Mouse (Mus musculus) liver, embryonic 11.5 days (tissue): ENCODE data around the gene Nr1i2. TPM values are rescaled to one million over a fixed set of nuclear protein-coding genes. Genes with fewer than 3 reads are reported as not detected.

ENCODE experiments used
- ATAC-seq: fragments of 200-750 bp; cut with Nextera tagmentation; replicated peaks from 2 replicates; pipeline ENCODE4 v1.8.0; 2017; ENCODE audit warnings: moderate number of reproducible peaks, mild to moderate bottlenecking, moderate TSS enrichment, moderate library complexity; ENCODE audit not compliant: low FRiP score
- DNase-seq: peaks from one replicate; pipeline ENCODE4 v3.0.0-alpha.2; 2017; ENCODE audit warnings: low spot score
- H3K27ac ChIP-seq: fragments of 300-500 bp; sonication (generic); 2 replicates; pipeline ENCODE4 v1.5.1; 2014; ENCODE audit warnings: mild to moderate bottlenecking, low read depth, low read length, control low read depth
- H3K27me3 ChIP-seq: fragments of 300-500 bp; sonication (generic); replicated peaks from 2 replicates; pipeline ENCODE4 v1.6.1; 2014; ENCODE audit warnings: low read length, mixed read lengths; ENCODE audit not compliant: control insufficient read depth, insufficient read depth
- H3K36me3 ChIP-seq: fragments of 300-500 bp; sonication (generic); 2 replicates; pipeline ENCODE4 v1.6.1; 2014; ENCODE audit warnings: mild to moderate bottlenecking, low read length, moderate library complexity, mixed read lengths; ENCODE audit not compliant: control insufficient read depth, insufficient read depth
- H3K4me1 ChIP-seq: fragments of 300-500 bp; sonication (generic); replicated peaks from 2 replicates; pipeline ENCODE4 v1.6.1; 2014; ENCODE audit warnings: low read length, mixed read lengths; ENCODE audit not compliant: control insufficient read depth, insufficient read depth
- H3K4me2 ChIP-seq: fragments of 300-500 bp; sonication (generic); 2 replicates; pipeline ENCODE4 v1.6.1; 2014; ENCODE audit warnings: mild to moderate bottlenecking, control low read depth, moderate library complexity
- H3K4me3 ChIP-seq: fragments of 300-500 bp; sonication (generic); 2 replicates; pipeline ENCODE4 v1.5.1; 2014; ENCODE audit warnings: low read depth, low read length, control low read depth
- H3K9ac ChIP-seq: fragments of 300-500 bp; sonication (generic); 2 replicates; pipeline ENCODE4 v1.6.1; 2014; ENCODE audit warnings: low read depth, low read length, control low read depth
- H3K9me3 ChIP-seq: fragments of 300-500 bp; sonication (generic); 2 replicates; pipeline ENCODE4 v1.6.1; 2016; ENCODE audit warnings: low read length, inconsistent platforms, mixed read lengths; ENCODE audit not compliant: control insufficient read depth
- WGBS: fragments of 180-500 bp; shearing (Covaris S2); extraction: QIAGEN DNeasy Blood & Tissue Kit; methylation state at CpG from one replicate; pipeline ENCODE4 v1.1.7; 2014; 5-methylcytosine and 5-hydroxymethylcytosine counted together
- polyA plus RNA-seq: library from polyadenylated mRNA; unstranded; fragments of >200 nt; fragmentation: Nextera tagmentation; extraction: Ambion mirVana; gene quantifications from 2 replicates; pipeline ENCODE4 v1.2.1, GENCODE M21; 2014

The Nr1i2 gene
- polyA plus RNA-seq, 1 experiment from 2014 or later = 1.8 TPM

DNA sequence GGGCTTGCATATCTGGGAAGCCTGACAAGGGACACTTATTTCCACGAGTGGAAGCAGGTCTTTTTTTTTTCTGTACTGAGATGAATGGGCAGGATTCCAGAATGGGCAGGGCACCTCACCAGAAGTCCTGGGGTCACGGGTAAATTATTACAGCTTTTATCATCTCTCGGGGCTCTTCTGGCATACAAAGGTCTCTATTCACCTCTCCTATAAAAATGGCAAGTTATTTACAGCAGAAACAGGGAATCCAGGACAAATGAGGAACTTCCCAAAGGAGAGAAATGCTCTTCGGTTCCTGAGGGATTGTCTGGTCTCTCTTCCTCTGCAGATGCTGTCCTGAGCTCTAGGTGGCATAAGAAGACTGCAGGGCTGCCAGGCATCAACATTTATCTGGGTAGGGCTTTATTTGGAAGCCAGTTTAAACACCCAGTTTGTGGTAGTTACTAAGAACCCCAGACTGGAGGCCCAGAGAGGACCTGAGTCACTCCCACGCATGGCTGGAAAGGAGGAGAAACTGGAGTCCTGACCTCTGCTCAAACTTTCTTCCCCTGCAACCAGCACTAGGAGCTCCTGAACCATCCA, 816 bp upstream of the Nr1i2 start:
- Histone ChIP-seq H3K4me1 (no peaks in the 10 kb centered on the region; the same call in 1 of the 2 replicates), H3K9ac (no peak overlapping the region), H3K4me2 (no peak overlapping the region), H3K36me3 (no peaks in the 10 kb centered on the region), H3K4me3 (no peak overlapping the region), H3K9me3 (no peaks in the 10 kb centered on the region), H3K27ac (no peak overlapping the region), H3K27me3 (no peaks in the 10 kb centered on the region)
- DNase-seq (no peak), ATAC-seq (no peak)
- 47% methylated on average over 5 of the region's 5 CpGs for WGBS

DNA sequence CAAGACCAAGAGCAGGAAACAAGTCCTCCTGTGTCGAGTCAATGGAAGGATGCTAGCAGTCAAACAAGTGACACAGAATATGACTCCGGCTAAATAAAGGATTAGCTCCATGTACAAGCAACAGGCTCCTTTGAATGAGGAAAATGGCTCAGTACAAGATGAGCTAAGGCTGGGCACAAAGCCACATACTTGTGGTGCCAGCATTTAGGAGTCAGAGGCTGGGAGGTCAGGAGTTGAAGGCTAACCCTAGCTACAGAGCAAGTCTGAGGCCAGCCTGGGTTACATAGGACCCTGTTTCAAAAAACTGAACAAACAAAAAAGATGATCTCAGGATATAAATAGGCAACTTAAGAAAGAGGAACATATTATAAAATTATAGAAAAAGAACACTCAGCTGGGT, 4.5 kb downstream of the Nr1i2 start:
- 64% methylated on average over 2 of the region's 2 CpGs for whole genome bisulfite sequencing
- no peaks in the 10 kb centered on the region for H3K9me3 ChIP-seq

DNA sequence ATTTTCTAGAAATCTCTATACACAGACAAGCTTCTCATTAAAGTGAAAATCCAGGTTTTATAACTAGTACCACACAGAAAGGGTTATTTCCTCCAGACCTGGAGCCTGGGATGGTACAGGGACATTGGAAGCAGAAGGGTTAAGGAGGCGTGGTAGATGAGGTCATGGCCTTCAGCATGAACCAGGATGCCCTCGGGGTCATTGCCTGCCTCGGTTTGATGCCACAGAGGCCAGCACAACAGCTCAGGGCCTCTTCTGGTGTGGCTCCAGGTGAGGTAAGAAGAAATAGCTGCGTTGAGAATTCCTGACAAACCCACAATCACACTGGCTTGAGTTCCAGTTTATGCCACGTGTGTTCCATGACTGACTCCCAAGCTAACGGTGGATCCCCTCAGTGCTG, 5.8 kb downstream of the Nr1i2 start:
- Histone ChIP-seq H3K27me3 (no peaks in the 10 kb centered on the region), H3K9ac (no peak overlapping the region), H3K4me2 (no peak overlapping the region), H3K9me3 (no peaks in the 10 kb centered on the region), H3K4me1 (peaks cover 14% of the 10 kb centered on the region), H3K36me3 (no peaks in the 10 kb centered on the region), H3K27ac (no peak overlapping the region), H3K4me3 (no peak overlapping the region)
- DNase-seq (no peak), ATAC-seq (no peak; the same call in 1 of the 2 replicates)
- WGBS = 30% methylated on average over 6 of the region's 6 CpGs

More for the DNA sequence above, 4.5 kb downstream of the Nr1i2 start:
- Histone ChIP-seq H3K27ac (no peak overlapping the region), H3K27me3 (no peaks in the 10 kb centered on the region), H3K4me1 (peaks cover 14% of the 10 kb centered on the region), H3K36me3 (no peaks in the 10 kb centered on the region), H3K4me2 (no peak overlapping the region), H3K9ac (no peak overlapping the region), H3K4me3 (no peak overlapping the region)
- ATAC-seq (no peak), DNase-seq (no peak)

DNA sequence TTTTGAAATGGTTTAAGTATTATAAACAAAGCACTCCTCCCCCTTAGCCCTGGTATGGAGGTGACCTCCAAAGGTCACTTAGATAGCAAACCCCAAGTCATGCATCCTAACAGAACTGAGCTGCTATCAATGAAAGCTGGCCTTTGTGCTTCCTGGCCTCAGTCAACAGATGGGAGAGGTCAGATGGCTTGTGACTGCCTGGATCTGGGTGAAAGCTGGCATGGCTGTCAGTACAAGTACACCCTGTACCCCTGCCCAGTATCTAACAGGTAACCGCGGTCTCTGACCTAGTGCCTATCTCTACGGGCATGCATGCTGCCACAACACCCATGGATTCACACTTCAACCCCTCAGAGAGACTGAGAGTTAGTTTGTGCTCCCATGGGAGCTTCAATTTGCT, 6.9 kb downstream of the Nr1i2 start:
- Histone ChIP-seq H3K27me3 (no peaks in the 10 kb centered on the region), H3K9me3 (no peaks in the 10 kb centered on the region), H3K4me1 (peaks cover 14% of the 10 kb centered on the region), H3K9ac (no peak overlapping the region), H3K36me3 (no peaks in the 10 kb centered on the region), H3K4me3 (no peak overlapping the region), H3K27ac (peak overlapping the region; percentile 55), H3K4me2 (no peak overlapping the region)
- ATAC-seq (peak; percentile 61), DNase-seq (no peak)
- 64% methylated on average over 3 of the region's 3 CpGs for WGBS

DNA sequence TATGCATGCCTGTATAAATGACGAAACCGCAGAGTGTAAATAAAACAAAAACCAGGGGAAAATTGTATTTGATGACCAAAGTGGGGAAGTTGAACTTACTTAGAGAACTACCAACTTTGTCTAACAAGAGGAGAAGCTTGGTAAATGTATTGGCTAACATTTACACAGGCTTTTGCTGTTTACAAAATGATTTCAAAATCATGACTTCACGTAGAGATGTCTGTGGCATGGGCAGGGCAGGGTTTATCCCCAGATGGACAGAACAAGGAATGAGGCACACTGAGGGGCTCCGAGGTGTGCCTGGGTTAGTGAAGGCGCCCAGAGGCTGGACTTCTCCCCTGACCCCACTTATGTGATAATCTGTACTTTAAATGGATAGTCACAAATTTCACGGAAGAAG, 7.3 kb downstream of the Nr1i2 start:
- 65% methylated on average over 6 of the region's 6 CpGs for WGBS
- no peaks in the 10 kb centered on the region for H3K9me3 ChIP-seq
- no peaks in the 10 kb centered on the region for H3K27me3 ChIP-seq
- DNase-seq (no peak), ATAC-seq (0 out of 2 replicates have a peak, but pooled peaks have one; percentile 6)
- no peak overlapping the region for H3K9ac ChIP-seq
- no peak overlapping the region for H3K4me2 ChIP-seq
- H3K36me3 ChIP-seq = no peaks in the 10 kb centered on the region
- H3K4me3 ChIP-seq = no peak overlapping the region
- no peak overlapping the region for H3K27ac ChIP-seq
- H3K4me1 ChIP-seq = peaks cover 14% of the 10 kb centered on the region

DNA sequence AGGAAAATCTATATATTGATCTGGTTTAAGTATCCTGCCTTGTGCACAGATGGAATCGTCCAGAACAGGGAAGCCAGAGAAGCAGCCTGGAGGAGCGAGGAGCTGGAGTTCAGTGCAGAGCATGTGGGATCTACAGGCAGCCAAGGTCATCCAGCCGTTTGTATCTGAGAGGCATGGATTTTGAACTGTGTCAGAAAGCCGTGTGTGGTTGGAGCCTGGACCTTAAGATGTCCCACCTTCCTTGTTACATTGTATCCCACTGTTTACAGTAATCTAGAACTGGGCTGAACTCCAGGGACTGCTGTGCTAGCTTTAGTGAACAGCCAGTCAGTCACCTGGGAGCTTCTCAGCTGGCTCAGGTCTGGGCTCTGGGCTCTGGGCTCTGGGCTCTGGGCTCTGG, 8.1 kb downstream of the Nr1i2 start:
- Histone ChIP-seq H3K4me3 (no peak overlapping the region), H3K36me3 (no peaks in the 10 kb centered on the region), H3K4me2 (no peak overlapping the region), H3K27ac (peak overlapping the region; percentile 48; the same call in 1 of the 2 replicates), H3K9ac (no peak overlapping the region), H3K4me1 (peaks cover 14% of the 10 kb centered on the region), H3K27me3 (no peaks in the 10 kb centered on the region), H3K9me3 (no peaks in the 10 kb centered on the region)
- ATAC-seq (no peak), DNase-seq (no peak)
- 53% methylated on average over 4 of the region's 4 CpGs for WGBS

DNA sequence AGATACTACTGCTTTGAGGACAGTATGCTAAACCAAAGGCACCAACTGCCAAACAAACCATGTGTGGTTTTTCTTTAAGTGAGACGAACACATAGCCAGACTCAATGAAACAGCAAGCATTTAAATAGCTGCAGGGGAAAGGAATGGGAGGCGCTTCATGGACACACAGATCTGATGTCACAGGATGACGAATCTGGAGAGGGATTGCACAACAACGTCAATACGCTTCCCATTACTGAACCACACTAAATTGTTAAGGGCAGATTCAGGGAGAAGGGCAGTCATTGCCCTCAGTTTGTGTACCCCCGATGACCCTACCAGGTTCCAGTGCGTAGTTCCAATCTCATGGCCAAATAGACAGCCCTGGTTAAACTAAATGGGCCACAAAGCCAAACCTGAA, 8.8 kb downstream of the Nr1i2 start:
- WGBS = 63% methylated on average over 7 of the region's 7 CpGs
- H3K36me3 ChIP-seq = no peaks in the 10 kb centered on the region
- no peaks in the 10 kb centered on the region for H3K27me3 ChIP-seq
- no peaks in the 10 kb centered on the region for H3K9me3 ChIP-seq
- H3K4me3 ChIP-seq = no peak overlapping the region
- DNase-seq (no peak), ATAC-seq (peak; percentile 32; the same call in 1 of the 2 replicates)
- H3K27ac ChIP-seq = no peak overlapping the region
- H3K4me2 ChIP-seq = no peak overlapping the region
- H3K4me1 ChIP-seq = peaks cover 14% of the 10 kb centered on the region
- H3K9ac ChIP-seq = no peak overlapping the region

DNA sequence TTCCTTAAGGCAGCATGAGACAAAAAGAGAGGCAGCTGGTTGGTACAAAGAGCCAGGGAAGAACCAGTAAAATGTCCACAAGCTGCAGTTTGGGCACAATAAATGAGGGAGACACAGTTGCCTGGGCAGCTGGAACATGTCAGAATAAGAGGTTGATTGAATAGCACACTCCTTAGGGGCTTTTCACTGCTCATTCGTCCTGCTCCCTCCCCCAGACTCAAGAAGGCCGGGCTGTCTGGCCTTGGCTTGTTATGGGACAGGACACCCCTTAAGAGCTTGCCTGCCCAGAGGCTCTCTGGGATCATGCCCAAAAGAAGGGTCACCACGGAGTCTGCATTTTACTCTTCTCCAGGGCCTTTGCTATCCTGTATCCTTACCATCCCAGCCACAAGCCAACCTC, 11.3 kb downstream of the Nr1i2 start:
- 46% methylated on average over 3 of the region's 3 CpGs for WGBS
- no peaks in the 10 kb centered on the region for H3K36me3 ChIP-seq
- H3K4me3 ChIP-seq = no peak overlapping the region
- no peak for ATAC-seq
- no peak overlapping the region for H3K27ac ChIP-seq
- peaks cover 10% of the 10 kb centered on the region for H3K4me1 ChIP-seq
- no peak for DNase-seq
- no peak overlapping the region for H3K9ac ChIP-seq
- H3K9me3 ChIP-seq = no peaks in the 10 kb centered on the region
- H3K4me2 ChIP-seq = no peak overlapping the region
- H3K27me3 ChIP-seq = no peaks in the 10 kb centered on the region

DNA sequence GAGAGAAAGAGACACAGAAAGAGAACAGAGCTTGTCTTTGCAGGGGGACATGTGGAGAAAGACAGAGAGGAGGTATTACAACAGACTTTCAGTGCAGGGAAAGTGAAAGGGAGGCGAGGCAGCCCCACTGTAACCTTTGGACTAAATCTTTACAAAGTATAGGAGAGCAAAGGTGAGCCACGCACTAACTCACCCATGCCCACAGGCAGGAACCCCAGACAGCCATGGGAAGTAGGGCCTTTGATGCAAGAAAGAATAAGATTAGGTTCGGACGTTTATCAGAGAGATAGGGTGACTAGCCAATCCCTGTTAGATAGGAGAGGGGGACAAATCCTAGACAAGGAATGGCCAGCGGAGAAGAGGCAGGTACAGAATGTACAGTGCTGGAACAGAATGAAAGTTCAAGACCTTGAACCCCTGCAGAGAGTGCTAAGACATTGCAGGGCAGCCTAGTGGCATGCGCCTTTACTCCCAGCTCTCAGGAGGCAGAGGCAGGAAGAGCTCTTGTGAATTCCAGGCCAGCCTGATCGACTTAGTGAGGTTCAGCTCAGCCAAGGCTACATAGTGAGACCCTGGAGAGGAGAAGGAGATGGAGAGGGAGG, 12.0 kb downstream of the Nr1i2 start:
- no peak for DNase-seq
- H3K27ac ChIP-seq = 0 out of 2 replicates have a peak overlapping the region, but pooled peaks have one; percentile 23
- H3K4me2 ChIP-seq = no peak overlapping the region

More for the DNA sequence above, 12.0 kb downstream of the Nr1i2 start:
- Histone ChIP-seq H3K4me3 (no peak overlapping the region), H3K9me3 (no peaks in the 10 kb centered on the region), H3K27me3 (no peaks in the 10 kb centered on the region), H3K9ac (no peak overlapping the region), H3K4me1 (peaks cover 3% of the 10 kb centered on the region), H3K36me3 (no peaks in the 10 kb centered on the region)
- ATAC-seq = 0 out of 2 replicates have a peak, but pooled peaks have one; percentile 54
- WGBS = 62% methylated on average over 7 of the region's 7 CpGs
